Mouse (Mus musculus): Measurements from ENCODE around the gene Prune1.

DNA sequence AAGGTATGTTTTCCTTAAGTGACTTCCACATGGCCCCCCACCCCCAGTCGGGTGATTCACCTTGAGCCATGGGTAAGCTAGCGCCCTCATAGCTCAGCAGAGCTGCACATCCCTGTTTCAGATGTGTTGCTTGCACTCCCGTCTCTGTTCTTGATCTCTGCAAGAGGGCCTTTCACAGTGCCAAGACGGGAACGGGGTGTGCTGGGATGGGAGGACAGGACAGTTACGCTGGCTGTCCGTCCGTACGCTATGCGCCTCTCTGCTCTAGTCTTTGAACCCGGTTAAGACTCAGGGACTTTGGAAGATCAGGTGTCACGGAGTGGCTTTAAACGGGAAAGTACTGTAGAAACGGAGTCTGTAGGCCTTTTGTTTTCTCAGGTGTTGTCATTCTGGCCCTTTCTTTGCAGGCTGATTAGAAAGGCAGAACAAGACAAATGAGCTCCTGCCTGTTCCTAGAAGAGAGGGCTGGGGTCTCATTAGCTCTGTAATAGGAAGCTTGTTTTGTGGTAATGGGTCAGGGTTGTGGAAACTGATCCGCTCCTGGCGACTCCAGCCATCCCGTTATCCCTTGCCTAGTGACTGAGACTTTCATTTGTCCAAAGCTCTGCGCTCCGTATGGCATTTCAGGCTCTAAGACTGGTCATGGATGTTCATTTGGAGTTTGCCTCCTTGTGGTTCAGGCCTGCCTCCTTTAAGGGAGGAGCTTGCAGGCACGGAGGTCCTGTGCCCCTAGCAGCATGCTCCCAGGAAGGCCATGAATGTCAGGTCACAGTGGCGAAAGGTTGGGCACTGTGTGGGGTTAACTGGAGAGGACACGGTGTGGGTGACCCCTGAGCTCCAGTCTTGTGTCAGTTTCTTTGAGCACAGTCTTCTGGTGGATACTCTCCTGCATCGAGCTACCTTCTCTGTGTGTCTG lies 46.2 kb downstream of the Prune1 start:
- no peak for TF ChIP-seq CTCF (IDR thresholded peaks at IDR 0.05; ENCODE audit: borderline replicate concordance, insufficient read depth, low read depth, low read length)
- TF ChIP-seq POLR2A (IDR thresholded peaks at IDR 0.05; ENCODE audit: borderline replicate concordance, insufficient read depth, low read length), result no peak

Measured in cerebellum, adult 2 months (tissue).